Mouse (Mus musculus) gastrocnemius, postnatal 10 days (tissue): ENCODE measurements around the gene 3110082I17Rik. TPM values are rescaled to one million over a fixed set of nuclear protein-coding genes. Genes with fewer than 3 reads are reported as not detected.
"Not testable (repeated sequence)": the region's sequence is repeated elsewhere in the genome, so short reads cannot be mapped to it uniquely, and the experiment has no call there.

Source experiments
- DNase-seq: peaks from one replicate; pipeline ENCODE4 v3.0.0; 2021; ENCODE audit warnings: mixed read lengths
- total RNA-seq, 2 experiments: library from RNA; stranded (reverse); gene quantifications; 2 replicates each; pipeline ENCODE4 v1.2.3; 2021

Gene 3110082I17Rik
- total RNA-seq, 2 experiments from 2014 or later: 11.8 to 12.2 TPM

GRCm38 (mm10) chr5:139351134-139351533 is 109.2 kb downstream of the 3110082I17Rik start, which contains the start of gene Cox19:
Gene Cox19 (minus strand): TSS chr5:139351418.
- DNase-seq: no peak

- DNase-seq: no peak
Observed at GRCm38 (mm10) chr5:139349713-139350112, 110.6 kb downstream of the 3110082I17Rik start.

- no peak for DNase-seq
Observed at GRCm38 (mm10) chr5:139347225-139347624, 113.1 kb downstream of the 3110082I17Rik start.

- no peak for DNase-seq
Observed at GRCm38 (mm10) chr5:139345364-139345714, 115.0 kb downstream of the 3110082I17Rik start.

- peak; percentile 96 for DNase-seq
Observed at GRCm38 (mm10) chr5:139344687-139345363, 115.5 kb downstream of the 3110082I17Rik start.

GRCm38 (mm10) chr5:139344021-139344686 is 116.2 kb downstream of the 3110082I17Rik start:
- peak; percentile 85 for DNase-seq

- no peak for DNase-seq
Observed at GRCm38 (mm10) chr5:139338891-139339290, 121.4 kb downstream of the 3110082I17Rik start.

GRCm38 (mm10) chr5:139338403-139338802 is 121.9 kb downstream of the 3110082I17Rik start:
- no peak for DNase-seq

GRCm38 (mm10) chr5:139337826-139338370 is 122.4 kb downstream of the 3110082I17Rik start:
- no peak for DNase-seq

- no peak for DNase-seq
Observed at GRCm38 (mm10) chr5:139335634-139336033, 124.7 kb downstream of the 3110082I17Rik start.

GRCm38 (mm10) chr5:139334394-139334793 is 125.9 kb downstream of the 3110082I17Rik start:
- DNase-seq: not testable (repeated sequence)

- DNase-seq: no peak
Observed at GRCm38 (mm10) chr5:139333301-139334013, 126.9 kb downstream of the 3110082I17Rik start.

- no peak for DNase-seq
Observed at GRCm38 (mm10) chr5:139332590-139333272, 127.6 kb downstream of the 3110082I17Rik start.

- peak; percentile 89 for DNase-seq
Observed at GRCm38 (mm10) chr5:139331742-139332141, 128.6 kb downstream of the 3110082I17Rik start.

GRCm38 (mm10) chr5:139330766-139331165 is 129.6 kb downstream of the 3110082I17Rik start:
- DNase-seq: no peak

GRCm38 (mm10) chr5:139327634-139328020 is 132.7 kb downstream of the 3110082I17Rik start:
- DNase-seq: no peak

GRCm38 (mm10) chr5:139326986-139327633 is 133.2 kb downstream of the 3110082I17Rik start:
- no peak for DNase-seq

GRCm38 (mm10) chr5:139326111-139326696 is 134.1 kb downstream of the 3110082I17Rik start:
- DNase-seq: no peak

GRCm38 (mm10) chr5:139325395-139325966 is 134.8 kb downstream of the 3110082I17Rik start, which contains the start of gene Adap1:
Gene Adap1 (minus strand): TSS chr5:139325622.
- DNase-seq: peak; percentile 58

- peak; percentile 39 for DNase-seq
Observed at GRCm38 (mm10) chr5:139324691-139325394, 135.5 kb downstream of the 3110082I17Rik start.
